Mouse (Mus musculus) olfactory bulb, adult 2 months (tissue): ENCODE results near the gene Uts2.

Source experiments
- CTCF ChIP-seq: fragments of 200-500 bp; IDR thresholded peaks from 2 replicates; pipeline ENCODE4 v1.5.1; 2012; ENCODE audit warnings: low read depth, mild to moderate bottlenecking, low read length, moderate library complexity; ENCODE audit not compliant: insufficient read depth
- POLR2A ChIP-seq: fragments of 200-500 bp; IDR thresholded peaks from 2 replicates; pipeline ENCODE4 v1.6.1; 2012; ENCODE audit warnings: mild to moderate bottlenecking, low read depth, low read length, moderate library complexity; ENCODE audit not compliant: insufficient read depth

GRCm38 (mm10) chr4:151046524-151046923 is 49.6 kb downstream of the Uts2 start:
- TF ChIP-seq CTCF (no peak), POLR2A (no peak)
